Mouse (Mus musculus): ENCODE results near the gene Tcaf1.

Gene Tcaf1

DNA sequence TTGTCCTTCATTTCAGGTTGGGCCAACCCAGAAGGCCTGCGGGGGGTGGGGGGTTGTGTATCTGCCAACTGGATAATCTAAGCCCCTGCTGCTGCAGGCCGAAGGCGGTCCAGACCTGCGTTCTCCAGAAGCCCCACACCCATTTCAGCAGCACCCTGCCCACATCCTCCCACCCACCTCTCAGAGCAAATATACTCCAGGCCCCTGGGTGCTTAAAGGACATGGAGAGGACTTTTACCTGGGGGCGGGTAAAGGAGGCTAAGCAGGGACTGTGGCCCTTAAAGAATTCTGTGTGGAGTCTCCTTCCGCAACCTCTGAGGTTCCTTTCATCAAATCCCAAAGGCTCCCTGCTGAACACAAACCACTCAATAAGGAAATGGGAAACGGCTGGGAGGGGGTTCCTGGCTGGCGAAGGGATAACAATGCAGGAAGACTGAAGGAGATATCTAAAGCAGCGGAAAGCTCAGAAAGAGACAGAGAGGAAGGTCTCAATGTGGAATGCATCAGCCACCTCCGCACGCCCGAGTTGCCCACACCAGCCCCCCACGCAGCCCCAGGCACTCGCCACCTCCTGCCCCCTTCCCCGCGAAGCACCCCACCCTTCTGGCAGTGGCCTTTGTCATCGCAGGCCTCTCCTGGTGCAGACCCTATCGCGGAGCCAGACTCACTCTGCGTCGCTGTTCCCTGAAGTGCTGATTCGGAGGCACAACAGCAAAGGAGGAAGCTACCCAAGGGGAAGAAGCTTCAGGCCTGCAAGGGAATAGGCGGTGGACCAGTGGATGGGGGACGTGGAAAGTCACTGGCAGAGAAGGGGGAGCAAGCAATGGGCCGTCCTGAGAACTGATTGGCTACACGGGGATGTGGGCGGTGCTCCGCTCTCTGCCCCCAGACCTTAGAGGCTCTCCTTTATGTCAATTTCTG is at the start of gene Tcaf1:
Tcaf1 (minus strand) TSS at position 798 of the 921 bp plus-strand sequence.
- CTCF ChIA-PET = no interaction called here

GRCm38 (mm10) chr6:42756104-42756503 is 46.2 kb upstream of the Tcaf1 start, which contains the start of gene Olfr38:
TSS of gene Olfr38 (plus strand) at chr6:42756404.
- CTCF ChIA-PET = no interaction called here

GRCm38 (mm10) chr6:42747846-42748245 is 38.0 kb upstream of the Tcaf1 start:
- CTCF ChIA-PET = no interaction called here

DNA sequence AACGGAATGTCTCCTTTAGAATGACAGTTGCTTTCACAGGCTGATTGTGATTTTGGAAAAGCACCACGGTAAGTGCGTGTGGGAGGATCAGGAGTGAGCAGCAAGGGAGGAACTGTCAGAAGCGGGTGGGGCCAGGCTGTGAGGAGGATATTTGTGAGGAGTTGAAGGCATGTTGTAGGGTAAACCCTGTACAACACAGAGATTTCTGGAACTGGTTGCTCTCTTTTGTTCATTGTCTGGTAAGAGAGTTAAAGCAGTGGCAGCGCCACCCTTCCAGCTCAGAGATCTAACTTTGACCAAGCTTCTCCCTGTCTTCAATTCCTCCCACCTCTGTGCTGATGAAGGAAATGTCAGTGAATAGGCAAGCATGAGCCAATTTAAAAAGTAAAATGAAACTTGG is 32.4 kb upstream of the Tcaf1 start:
- CTCF ChIA-PET = no interaction called here

GRCm38 (mm10) chr6:42739071-42739470 is 29.2 kb upstream of the Tcaf1 start, which contains the start of gene Olfr453:
TSS of gene Olfr453 (plus strand) at chr6:42739371.
- CTCF ChIA-PET = no interaction called here

DNA sequence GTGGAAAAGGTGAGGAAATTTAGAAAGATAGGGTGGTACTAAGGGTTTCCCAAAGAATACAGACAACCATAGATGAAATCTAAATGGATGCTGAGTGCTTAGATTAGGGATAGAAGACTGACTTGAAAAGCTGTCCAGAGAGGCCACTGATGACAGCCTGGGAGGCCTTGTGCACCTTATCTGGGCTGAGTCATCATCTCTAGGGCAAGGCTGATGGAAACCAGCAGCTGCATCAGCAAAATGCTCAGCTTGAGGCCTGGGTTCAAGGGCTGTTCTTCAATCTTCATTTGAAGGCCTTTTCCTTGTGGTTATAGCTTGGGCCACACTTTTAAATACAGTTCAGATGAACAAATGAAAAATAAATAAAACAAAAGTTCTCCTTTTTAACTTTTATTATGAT is 8.1 kb upstream of the Tcaf1 start:
- CTCF ChIA-PET = no interaction called here

- CTCF ChIA-PET = no interaction called here
These were observed 4.8 kb upstream of the Tcaf1 start for GRCm38 (mm10) chr6:42714668-42715067.

GRCm38 (mm10) chr6:42692517-42693190 is 17.2 kb downstream of the Tcaf1 start:
- CTCF ChIA-PET = no interaction called here

DNA sequence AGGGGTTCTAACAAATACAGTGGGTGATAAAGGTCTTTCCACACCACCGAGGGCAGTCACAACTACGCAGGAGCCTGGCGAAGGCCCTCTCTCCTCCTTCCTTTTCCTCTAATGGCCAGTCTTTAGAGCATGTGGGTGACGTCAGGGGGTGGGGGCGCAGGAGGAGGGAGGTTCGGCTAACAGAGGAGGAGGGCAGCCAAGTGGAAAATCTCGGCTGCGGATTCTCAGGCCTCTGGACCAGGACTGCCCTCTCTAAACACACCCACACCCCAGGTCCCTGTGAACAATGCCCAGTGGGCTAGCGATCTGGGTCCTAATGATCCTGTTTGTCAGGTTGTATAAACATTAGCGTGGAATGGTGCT is 17.8 kb downstream of the Tcaf1 start:
- CTCF ChIA-PET = no interaction called here

GRCm38 (mm10) chr6:42689761-42690160 is 20.1 kb downstream of the Tcaf1 start:
- CTCF ChIA-PET = no interaction called here

DNA sequence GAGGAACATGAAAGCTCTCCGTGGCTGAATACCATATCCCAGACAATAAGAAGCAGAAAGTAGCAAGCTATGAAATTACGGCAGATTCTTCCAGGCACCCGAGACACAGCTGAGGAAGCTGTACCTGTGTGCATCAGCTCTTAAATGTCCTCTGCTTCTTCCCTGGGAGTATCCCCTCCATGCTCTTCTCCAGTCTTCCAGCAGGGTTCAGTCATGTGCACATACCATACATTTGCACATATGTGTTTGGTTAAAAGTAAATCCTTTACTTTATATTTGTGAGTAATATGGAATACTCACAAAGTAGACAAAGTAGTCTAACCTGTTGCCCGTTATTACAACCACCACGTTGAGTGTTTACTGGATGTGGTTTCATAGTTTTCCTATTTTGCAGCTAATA is 22.0 kb downstream of the Tcaf1 start:
- CTCF ChIA-PET = no interaction called here

DNA sequence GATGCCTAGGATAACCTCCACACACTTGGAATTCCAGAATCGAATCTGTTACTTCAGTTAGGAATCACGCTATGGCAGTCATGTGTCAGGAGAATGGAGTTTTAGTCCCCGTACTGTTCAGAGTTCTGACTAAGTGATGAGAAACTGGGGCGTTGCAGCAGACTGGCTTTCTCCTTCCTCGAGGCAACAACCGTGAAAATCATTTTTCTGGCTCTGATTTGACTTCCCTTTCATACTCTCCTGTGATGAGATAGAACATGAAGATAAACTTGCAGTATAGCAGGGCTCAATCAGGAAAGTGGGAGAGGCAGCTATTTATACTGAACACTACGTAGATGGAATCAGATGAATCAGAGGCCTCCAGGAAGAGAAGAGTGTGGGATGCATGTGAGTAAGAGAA is 29.8 kb downstream of the Tcaf1 start:
- CTCF ChIA-PET = no interaction called here

DNA sequence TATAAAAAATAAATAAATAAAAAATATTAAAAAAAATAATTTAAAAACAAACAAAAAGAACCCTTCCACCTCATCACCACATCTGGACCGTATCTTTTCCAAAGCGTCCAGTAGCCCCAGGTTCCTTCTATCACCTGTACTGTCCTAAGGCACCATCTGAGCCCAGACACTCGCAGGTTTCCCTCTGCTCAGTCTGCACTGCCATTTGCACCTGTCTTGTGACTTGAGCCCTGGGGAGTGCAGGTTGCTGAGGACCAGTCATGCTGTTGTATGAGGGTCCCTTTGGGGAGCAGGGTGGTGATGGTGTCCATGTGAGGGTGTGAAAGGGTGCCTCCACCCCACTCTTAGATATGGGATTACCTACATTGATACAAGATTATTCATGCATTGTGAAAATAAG is 33.9 kb downstream of the Tcaf1 start:
- CTCF ChIA-PET = no interaction called here

DNA sequence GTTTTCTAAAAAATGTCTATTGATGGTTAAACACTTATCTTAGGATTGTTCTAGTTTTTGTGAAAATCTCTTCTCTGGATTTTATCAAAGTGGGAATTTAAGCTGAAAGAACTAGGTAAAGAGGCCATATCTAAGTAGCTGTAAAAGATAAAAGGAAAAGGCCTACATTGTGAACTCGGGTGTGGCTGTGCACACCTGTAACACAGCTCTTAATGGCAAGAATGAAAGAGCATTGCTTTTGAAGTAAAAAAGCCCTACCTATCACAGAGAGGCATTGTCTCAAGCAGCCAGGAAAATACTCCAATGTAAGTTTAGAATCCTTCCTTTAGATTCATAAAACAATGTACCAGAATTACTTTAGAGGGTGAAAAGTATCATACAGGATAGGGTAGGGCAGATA is 38.1 kb downstream of the Tcaf1 start:
- CTCF ChIA-PET = no interaction called here

DNA sequence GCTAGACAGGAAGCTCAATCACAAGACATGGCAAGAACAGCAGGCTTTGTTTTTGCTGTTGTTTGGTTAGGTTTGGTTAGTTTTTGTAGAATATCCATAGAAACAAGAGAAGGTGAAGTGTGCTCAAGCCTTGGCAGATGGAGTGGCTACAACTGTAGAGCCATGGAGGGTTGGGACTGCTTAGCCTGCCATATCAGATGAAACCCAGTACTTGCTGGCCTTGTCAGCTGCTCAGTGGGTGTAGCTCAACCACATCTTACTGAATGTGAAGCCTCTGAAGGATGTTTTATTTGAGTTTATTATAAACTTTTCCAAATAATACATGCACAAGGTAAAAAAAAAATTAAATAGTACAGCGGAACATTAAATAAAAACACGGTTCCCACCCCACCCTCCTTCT is 42.2 kb downstream of the Tcaf1 start:
- CTCF ChIA-PET = no interaction called here

GRCm38 (mm10) chr6:42661739-42662138 is 48.1 kb downstream of the Tcaf1 start:
- CTCF ChIA-PET = no interaction called here

GRCm38 (mm10) chr6:42644912-42645549 is 64.9 kb downstream of the Tcaf1 start, which contains the start of gene Tcaf2:
TSS of gene Tcaf2 (minus strand) at chr6:42645254.
- CTCF ChIA-PET = no interaction called here

DNA sequence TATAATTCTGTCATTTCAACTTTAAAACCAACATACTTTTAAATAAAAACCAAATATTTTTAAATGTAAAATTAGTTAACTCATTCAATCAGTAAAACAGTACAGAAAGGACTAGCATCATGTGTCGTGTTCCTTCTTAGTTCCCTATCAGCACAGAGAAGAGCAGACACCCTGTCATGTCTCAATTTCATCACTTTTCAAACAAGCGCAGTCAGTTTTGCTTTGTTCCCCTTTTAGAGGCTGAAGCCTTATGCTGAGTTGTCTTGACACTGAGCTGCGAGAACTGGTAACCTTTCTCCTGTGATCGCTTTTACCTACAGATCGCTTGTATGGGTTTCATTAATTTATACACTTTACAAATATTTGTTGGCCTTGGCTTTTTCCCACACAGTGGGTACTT is 75.5 kb downstream of the Tcaf1 start:
- CTCF ChIA-PET = no interaction called here

- CTCF ChIA-PET = no interaction called here
These were observed 78.5 kb downstream of the Tcaf1 start for GRCm38 (mm10) chr6:42631395-42631794.
